Mouse (Mus musculus) gonadal fat pad, adult 2 months (tissue): Measurements from ENCODE around the gene Krt42. TPM values are rescaled to one million over a fixed set of nuclear protein-coding genes. Genes with fewer than 3 reads are reported as not detected.

ENCODE experiments used
- polyA plus RNA-seq: library from polyadenylated mRNA; depleted of rRNA; stranded (reverse); fragments of >200 nt; gene quantifications from 2 replicates; pipeline ENCODE4 v1.2.3, GENCODE M21; 2012; rRNA removed

Gene Krt42
- polyA plus RNA-seq, 1 experiment, result not detected

Other genes starting within 250 kb of the Krt42 start
- gene Krt33b, start 240.0 kb downstream of the Krt42 start, polyA plus RNA-seq, result not detected in 2 replicates
- not detected in 2 replicates for gene Krt34, start 228.3 kb downstream of the Krt42 start, polyA plus RNA-seq
- gene Krt31, start 219.3 kb downstream of the Krt42 start, polyA plus RNA-seq, result 0.16 and 0.19 TPM in 2 replicates
- gene Krt32, start 181.6 kb downstream of the Krt42 start, polyA plus RNA-seq, result 0.71 and 3.7 TPM in 2 replicates
- gene Krt35, start 173.6 kb downstream of the Krt42 start, polyA plus RNA-seq, result 0.13 and 0.35 TPM in 2 replicates
- 0.63 and 1.0 TPM in 2 replicates for gene Krt36, start 164.2 kb downstream of the Krt42 start, polyA plus RNA-seq
- gene Krt13, start 148.3 kb downstream of the Krt42 start, polyA plus RNA-seq, result not detected in 2 replicates
- gene Krt15, start 133.9 kb downstream of the Krt42 start, polyA plus RNA-seq, result 22.6 and 22.7 TPM in 2 replicates
- 181 and 213 TPM in 2 replicates for gene Krt19, start 121.2 kb downstream of the Krt42 start, polyA plus RNA-seq
- 0.04 TPM in 1 of 2 replicates, not detected in the other for gene Krt9, start 76.6 kb downstream of the Krt42 start, polyA plus RNA-seq
- gene Krt14, start 62.3 kb downstream of the Krt42 start, polyA plus RNA-seq, result 40.0 and 42.3 TPM in 2 replicates
- gene Krt16, start 21.0 kb downstream of the Krt42 start, polyA plus RNA-seq, result not detected in 2 replicates
- 2.4 and 2.9 TPM in 2 replicates for gene Krt17, start 8.8 kb downstream of the Krt42 start, polyA plus RNA-seq
- 113 and 130 TPM in 2 replicates for gene Eif1, start 50.0 kb upstream of the Krt42 start, polyA plus RNA-seq
- gene Gast, start 64.5 kb upstream of the Krt42 start, polyA plus RNA-seq, result not detected in 2 replicates
- gene Hap1, start 86.3 kb upstream of the Krt42 start, polyA plus RNA-seq, result 27.5 and 36.4 TPM in 2 replicates
- gene Jup, start 127.9 kb upstream of the Krt42 start, polyA plus RNA-seq, result 213 and 239 TPM in 2 replicates
- 35.4 and 45.1 TPM in 2 replicates for gene P3h4, start 145.0 kb upstream of the Krt42 start, polyA plus RNA-seq
- gene Fkbp10, start 145.8 kb upstream of the Krt42 start, polyA plus RNA-seq, result 33.1 and 34.4 TPM in 2 replicates
- gene Nt5c3b, start 171.9 kb upstream of the Krt42 start, polyA plus RNA-seq, result 31.1 and 45.5 TPM in 2 replicates
- gene Klhl10, start 172.0 kb upstream of the Krt42 start, polyA plus RNA-seq, result 2.8 and 3.0 TPM in 2 replicates
- 5.8 and 8.7 TPM in 2 replicates for gene Klhl11, start 202.9 kb upstream of the Krt42 start, polyA plus RNA-seq